Mouse (Mus musculus) Patski (cell line): ENCODE measurements around the gene Sarm1. TPM values are rescaled to one million over a fixed set of nuclear protein-coding genes. Genes with fewer than 3 reads are reported as not detected.

Source experiments
- ATAC-seq: fragments of 100-300 bp; one replicate; pipeline ENCODE4 v1.8.0; 2021
- CTCF ChIA-PET: fragments of 350-600 bp; sonication (Branson Sonifier 250); formaldehyde crosslinking; loops from one replicate; lab custom pipeline; 2022; ENCODE audit warnings: inconsistent platforms; lab: Charles Lee
- POLR2A ChIA-PET: fragments of 350-600 bp; sonication (Branson Sonifier 250); formaldehyde crosslinking; loops from one replicate; lab custom pipeline; 2022; ENCODE audit warnings: antibody characterized with exemption, inconsistent platforms; lab: Charles Lee
- DNase-seq: peaks from one replicate; pipeline ENCODE4 v3.0.0-alpha.2; 2011; ENCODE audit warnings: low read depth, low spot score
- H3K27me3 ChIP-seq: fragments of 371-371 bp; one replicate; pipeline ENCODE4 v1.5.1; 2021
- CTCF ChIP-seq: fragments of 100-300 bp; IDR thresholded peaks from one replicate; pipeline ENCODE4 v1.5.1; 2021
- in situ Hi-C: fragments of 300-500 bp; cut with MboI; formaldehyde crosslinking; loops from 3 replicates; pipeline ENCODE4 v1.11.1; 2018; ENCODE audit warnings: low pct_unique_long_range_greater_than_20kb, mixed read lengths
- polyA plus RNA-seq: library from polyadenylated mRNA; unstranded; gene quantifications from one replicate; pipeline ENCODE4 v1.2.3, GENCODE M21; 2021

Sarm1 gene
- polyA plus RNA-seq, 1 experiment from 2014 or later, result 1.4 TPM

- POLR2A ChIA-PET, result interaction anchor here (0.9 kb wide), 1 partner anchor 27 kb away, joined by 6 read pairs; no protein-coding TSS in a partner anchor
Measured at GRCm38 (mm10) chr11:78512025-78512957, 14.7 kb upstream of the Sarm1 start, which contains the start of the genes Tmem199 and Poldip2. Gene Tmem199 (minus strand): TSS chr11:78512172. Gene Poldip2 (plus strand): TSS chr11:78512193.

GRCm38 (mm10) chr11:78509148-78509547 is 11.6 kb upstream of the Sarm1 start:
- DNase-seq (no peak), ATAC-seq (no peak)
- no peaks in the 10 kb centered on the region for H3K27me3 ChIP-seq
- CTCF ChIA-PET, result interaction anchor here (0.6 to 1.5 kb wide), 2 partner anchors 10 to 538 kb away, joined by 3 to 6 read pairs; partner anchors contain the start of gene Vtn
- TF ChIP-seq CTCF, result no peak
- POLR2A ChIA-PET, result no interaction called here
- in situ Hi-C loops, result no loop called here

More at GRCm38 (mm10) chr11:78512025-78512957, 14.7 kb upstream of the Sarm1 start, which contains the start of the genes Tmem199 and Poldip2:
- in situ Hi-C loops, result no loop called here
- no peaks in the 10 kb centered on the region for H3K27me3 ChIP-seq
- ATAC-seq, result peak; percentile 87
- no peak for DNase-seq
- no peak for TF ChIP-seq CTCF
- CTCF ChIA-PET, result no interaction called here

DNA sequence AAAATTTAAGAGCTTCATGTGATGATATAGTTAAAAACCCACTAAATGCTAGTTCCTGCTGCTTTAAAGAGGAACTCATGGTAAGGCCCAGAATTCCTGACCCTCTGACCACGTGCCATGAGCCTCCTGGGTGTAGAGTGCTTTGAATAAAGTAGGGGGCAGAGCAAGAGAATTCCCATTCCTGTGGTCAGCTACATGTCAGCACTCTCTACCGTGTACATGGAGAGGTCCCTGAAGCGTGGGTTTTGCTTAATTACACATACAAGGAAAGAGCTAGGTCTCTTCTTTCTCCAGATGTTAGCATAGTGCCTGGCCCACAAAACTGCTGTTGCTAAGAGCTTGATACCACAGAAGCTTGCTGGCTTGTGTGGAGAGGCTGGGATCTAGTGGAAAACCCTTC is 7.9 kb upstream of the Sarm1 start:
- CTCF ChIA-PET, result no interaction called here
- POLR2A ChIA-PET, result no interaction called here
- ATAC-seq, result no peak

GRCm38 (mm10) chr11:78502909-78503650 is 5.5 kb upstream of the Sarm1 start, which contains the start of gene Sebox:
Gene Sebox (plus strand): TSS chr11:78503447.
- TF ChIP-seq CTCF, result no peak
- peaks cover 28% of the 10 kb centered on the region for H3K27me3 ChIP-seq
- in situ Hi-C loops, result no loop called here
- ChIA-PET POLR2A (interaction anchor here (0.6 to 1.2 kb wide), 2 partner anchors 37 to 97 kb away, joined by 3 read pairs; partner anchors contain the start of gene Slc46a1), CTCF (no interaction called here)
- DNase-seq (no peak), ATAC-seq (no peak)

More for the DNA sequence above, 7.9 kb upstream of the Sarm1 start:
- no peak for TF ChIP-seq CTCF
- no peak for DNase-seq
- in situ Hi-C loops, result no loop called here
- H3K27me3 ChIP-seq, result peaks cover 12% of the 10 kb centered on the region

GRCm38 (mm10) chr11:78501529-78501928 is 4.0 kb upstream of the Sarm1 start:
- ChIA-PET POLR2A (no interaction called here), CTCF (no interaction called here)
- ATAC-seq (no peak), DNase-seq (no peak)
- peaks cover 33% of the 10 kb centered on the region for H3K27me3 ChIP-seq
- TF ChIP-seq CTCF, result no peak
- in situ Hi-C loops, result no loop called here

GRCm38 (mm10) chr11:78500623-78501202 is 3.2 kb upstream of the Sarm1 start:
- ChIA-PET CTCF (no interaction called here), POLR2A (no interaction called here)
- H3K27me3 ChIP-seq, result peaks cover 41% of the 10 kb centered on the region
- no peak for TF ChIP-seq CTCF
- DNase-seq (no peak), ATAC-seq (no peak)
- in situ Hi-C loops, result no loop called here

DNA sequence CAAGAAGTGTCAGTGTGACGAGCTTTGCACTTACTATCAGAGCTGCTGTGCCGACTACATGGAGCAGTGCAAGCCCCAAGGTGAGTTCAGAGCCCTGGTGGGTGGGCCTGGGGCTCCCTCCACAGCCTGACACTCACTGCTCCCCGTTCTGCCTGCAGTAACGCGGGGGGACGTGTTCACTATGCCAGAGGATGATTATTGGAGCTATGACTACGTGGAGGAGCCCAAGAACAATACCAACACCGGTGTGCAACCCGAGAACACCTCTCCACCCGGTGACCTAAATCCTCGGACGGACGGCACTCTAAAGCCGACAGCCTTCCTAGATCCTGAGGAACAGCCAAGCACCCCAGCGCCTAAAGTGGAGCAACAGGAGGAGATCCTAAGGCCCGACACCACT is 2.0 kb upstream of the Sarm1 start:
- in situ Hi-C loops, result no loop called here
- ATAC-seq (no peak), DNase-seq (no peak)
- peaks cover 52% of the 10 kb centered on the region for H3K27me3 ChIP-seq
- ChIA-PET POLR2A (no interaction called here), CTCF (interaction anchor here (1.0 to 1.4 kb wide), 2 partner anchors 10 to 46 kb away, joined by 3 to 6 read pairs; no protein-coding TSS in a partner anchor)
- TF ChIP-seq CTCF, result no peak

- TF ChIP-seq CTCF, result no peak
- in situ Hi-C loops, result no loop called here
- DNase-seq, result no peak
Measured at GRCm38 (mm10) chr11:78499004-78499403, 1.4 kb upstream of the Sarm1 start, which contains the start of gene Vtn. Gene Vtn (plus strand): TSS chr11:78499091.

GRCm38 (mm10) chr11:78497071-78497541 is 448 bp downstream of the Sarm1 start:
- peaks cover 57% of the 10 kb centered on the region for H3K27me3 ChIP-seq
- ChIA-PET CTCF (interaction anchor here (1.2 kb wide), 1 partner anchor 13 kb away, joined by 5 read pairs; no protein-coding TSS in a partner anchor), POLR2A (interaction anchor here (0.6 to 1.6 kb wide), 3 partner anchors 8 to 432 kb away, joined by 3 to 6 read pairs (median 5); partner anchors contain the start of gene Slc46a1)
- in situ Hi-C loops, result no loop called here
- no peak for DNase-seq
- ATAC-seq, result peak; percentile 45
- no peak for TF ChIP-seq CTCF

More at GRCm38 (mm10) chr11:78499004-78499403, 1.4 kb upstream of the Sarm1 start, which contains the start of gene Vtn:
- peaks cover 57% of the 10 kb centered on the region for H3K27me3 ChIP-seq
- ChIA-PET POLR2A (no interaction called here), CTCF (interaction anchor here (1.0 to 1.4 kb wide), 2 partner anchors 11 to 47 kb away, joined by 3 to 6 read pairs; no protein-coding TSS in a partner anchor)
- ATAC-seq, result no peak
